Mouse (Mus musculus) hindbrain, embryonic 10.5 days (tissue): ENCODE measurements around the gene Fzd10. TPM values are rescaled to one million over a fixed set of nuclear protein-coding genes. Genes with fewer than 3 reads are reported as not detected.
A peak's percentile ranks its signal among the peaks of the same experiment; 100 is the strongest.

Experiments
- DNase-seq: peaks from one replicate; pipeline ENCODE4 v3.0.0-alpha.2; 2017; ENCODE audit warnings: low spot score
- H3K27ac ChIP-seq: fragments of 300-500 bp; sonication (generic); 2 replicates; pipeline ENCODE4 v1.5.1; 2016; ENCODE audit warnings: mild to moderate bottlenecking, moderate library complexity
- H3K27me3 ChIP-seq: fragments of 300-500 bp; sonication (generic); 2 replicates; pipeline ENCODE4 v1.6.1; 2016; ENCODE audit warnings: mild to moderate bottlenecking; ENCODE audit not compliant: poor library complexity, insufficient read depth, severe bottlenecking
- H3K36me3 ChIP-seq: fragments of 300-500 bp; sonication (generic); 2 replicates; pipeline ENCODE4 v1.6.1; 2016; ENCODE audit warnings: mild to moderate bottlenecking, moderate library complexity
- H3K4me1 ChIP-seq: fragments of 300-500 bp; sonication (generic); replicated peaks from 2 replicates; pipeline ENCODE4 v1.6.1; 2016; ENCODE audit warnings: mild to moderate bottlenecking
- H3K4me3 ChIP-seq: fragments of 300-500 bp; sonication (generic); 2 replicates; pipeline ENCODE4 v1.5.1; 2016; ENCODE audit warnings: mild to moderate bottlenecking, moderate library complexity
- H3K9me3 ChIP-seq: fragments of 300-500 bp; sonication (generic); 2 replicates; pipeline ENCODE4 v1.6.1; 2016; ENCODE audit warnings: mild to moderate bottlenecking, moderate library complexity
- WGBS: fragments of 180-500 bp; shearing (Covaris S2); methylation state at CpG from one replicate; pipeline ENCODE4 v1.1.7; 2016; 5-methylcytosine and 5-hydroxymethylcytosine counted together
- polyA plus RNA-seq: library from polyadenylated mRNA; unstranded; fragments of >200 nt; fragmentation: Nextera tagmentation; extraction: Ambion mirVana; gene quantifications from 2 replicates; pipeline ENCODE4 v1.2.1, GENCODE M21; 2016

The Fzd10 gene
- polyA plus RNA-seq, 1 experiment from 2014 or later, result 22.3 TPM

DNA sequence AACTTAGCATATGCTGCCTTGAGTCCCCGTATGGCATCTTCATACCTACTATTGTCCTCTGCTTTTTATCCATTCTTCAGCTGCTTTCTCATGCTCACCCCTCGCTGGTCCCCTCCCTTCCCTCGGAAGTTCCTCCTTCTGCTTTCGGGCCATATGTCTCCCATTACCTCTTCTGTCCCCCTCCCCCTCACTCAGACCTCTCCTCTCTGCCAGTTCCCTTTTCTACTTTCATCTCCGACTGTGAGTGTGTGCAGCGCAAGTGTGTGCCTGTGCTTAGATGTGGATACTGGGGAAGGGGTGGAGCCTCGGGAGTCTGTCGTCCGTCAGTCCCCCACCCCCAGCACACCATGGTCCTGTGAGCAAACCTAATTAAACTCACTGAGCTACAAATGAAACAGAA lies 17.0 kb downstream of the Fzd10 start:
- Histone ChIP-seq H3K27me3 (peaks cover 54% of the 10 kb centered on the region), H3K4me1 (peaks cover 51% of the 10 kb centered on the region), H3K9me3 (no peaks in the 10 kb centered on the region), H3K4me3 (peak overlapping the region; percentile 32; the same call in 1 of the 2 replicates), H3K27ac (peak overlapping the region; percentile 64), H3K36me3 (no peaks in the 10 kb centered on the region)
- WGBS, result 8% methylated on average over 9 of the region's 9 CpGs
- DNase-seq, result no peak

DNA sequence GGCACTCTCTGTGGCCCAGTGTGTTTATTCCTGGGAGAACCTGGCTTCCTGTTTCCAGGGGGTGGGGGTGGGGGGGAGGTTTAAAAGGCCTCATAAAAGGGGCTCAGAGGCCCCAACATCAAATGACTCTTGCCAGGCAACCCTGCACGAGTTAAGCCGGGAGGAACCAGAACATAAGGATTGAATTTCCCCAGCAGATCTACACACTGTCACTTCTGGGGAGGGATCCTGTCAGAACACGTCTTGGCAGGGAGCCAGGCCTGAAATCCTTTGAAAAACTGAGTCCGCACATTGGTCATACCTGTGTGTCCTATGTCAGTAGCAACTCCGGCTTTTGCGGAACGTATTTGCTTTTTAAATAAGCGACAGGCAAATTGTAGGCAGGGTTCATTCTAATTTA lies 19.3 kb downstream of the Fzd10 start:
- Histone ChIP-seq H3K4me3 (no peak overlapping the region), H3K4me1 (peaks cover 51% of the 10 kb centered on the region), H3K9me3 (no peaks in the 10 kb centered on the region), H3K27me3 (peaks cover 54% of the 10 kb centered on the region), H3K27ac (peak overlapping the region; percentile 76), H3K36me3 (no peaks in the 10 kb centered on the region)
- WGBS, result 33% methylated on average over 8 of the region's 8 CpGs
- no peak for DNase-seq

DNA sequence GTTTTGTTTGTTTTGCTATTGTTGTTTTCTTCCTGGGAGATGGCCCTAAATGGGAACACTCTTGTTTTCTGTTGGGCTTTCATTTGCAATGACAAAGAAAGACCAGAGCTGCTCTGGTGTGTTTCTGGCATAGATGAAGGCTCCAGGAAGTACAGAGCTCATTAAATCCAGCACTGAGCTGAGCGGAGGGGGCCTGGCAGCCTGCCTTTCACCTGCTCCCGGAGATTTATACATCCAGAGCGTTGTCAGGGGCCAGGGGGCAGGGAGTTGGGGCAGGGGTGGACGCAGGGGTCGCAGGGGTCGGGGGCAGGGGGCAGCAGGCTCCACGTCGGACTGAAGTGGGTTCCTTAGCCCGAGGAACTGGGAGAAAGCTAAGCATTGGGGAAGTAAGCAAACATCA lies 19.8 kb downstream of the Fzd10 start:
- DNase-seq, result no peak
- peaks cover 51% of the 10 kb centered on the region for H3K4me1 ChIP-seq
- H3K9me3 ChIP-seq, result no peaks in the 10 kb centered on the region
- WGBS, result 3% methylated on average over 9 of the region's 9 CpGs
- peaks cover 50% of the 10 kb centered on the region for H3K27me3 ChIP-seq
- H3K27ac ChIP-seq, result peak overlapping the region; percentile 64
- no peak overlapping the region for H3K4me3 ChIP-seq
- no peaks in the 10 kb centered on the region for H3K36me3 ChIP-seq

DNA sequence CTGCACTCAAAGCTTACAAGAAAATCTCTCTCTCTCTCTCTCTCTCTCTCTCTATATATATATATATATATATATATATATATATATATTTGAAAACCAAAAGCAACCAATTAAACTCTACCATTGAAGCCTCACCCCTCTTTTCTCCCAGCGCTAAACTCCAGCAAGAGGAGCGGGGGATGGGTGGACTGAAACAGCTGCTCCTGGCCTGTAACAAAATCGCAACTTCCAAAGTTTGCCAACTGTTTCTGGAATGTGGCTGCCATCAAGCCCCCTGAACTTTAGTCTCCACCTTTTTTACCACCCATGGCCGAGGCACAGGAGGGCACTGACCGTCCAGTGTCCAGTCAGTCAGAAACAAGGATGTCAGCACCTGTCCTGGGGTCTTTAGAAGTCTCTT lies 27.1 kb downstream of the Fzd10 start:
- no peaks in the 10 kb centered on the region for H3K9me3 ChIP-seq
- no peaks in the 10 kb centered on the region for H3K36me3 ChIP-seq
- H3K27ac ChIP-seq, result no peak overlapping the region
- 49% methylated on average over 5 of the region's 5 CpGs for WGBS
- H3K4me3 ChIP-seq, result no peak overlapping the region
- peaks cover 17% of the 10 kb centered on the region for H3K4me1 ChIP-seq
- no peak for DNase-seq
- H3K27me3 ChIP-seq, result 0 out of 2 replicates have a peak, but pooled peaks cover 3% of the 10 kb centered on the region

DNA sequence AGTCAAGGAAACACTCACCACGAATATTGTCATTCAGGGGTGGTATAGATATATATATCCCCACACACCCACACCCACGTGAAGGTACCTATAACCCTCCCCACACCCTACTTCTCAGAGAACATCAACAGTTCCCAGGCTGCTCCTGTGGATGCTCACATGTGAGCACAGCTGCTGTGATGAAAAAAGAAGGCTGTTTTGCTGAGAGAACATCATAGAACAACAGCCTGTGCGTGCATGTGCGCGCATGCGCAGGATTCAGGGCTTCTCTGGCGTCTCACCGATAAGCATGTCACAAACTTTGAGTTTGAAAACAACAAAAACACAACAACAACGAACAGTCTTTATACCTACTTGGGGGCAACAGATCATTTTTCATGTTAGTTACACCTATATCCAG lies 36.0 kb downstream of the Fzd10 start:
- H3K27ac ChIP-seq, result no peak overlapping the region
- H3K4me3 ChIP-seq, result no peak overlapping the region
- H3K27me3 ChIP-seq, result no peaks in the 10 kb centered on the region
- H3K36me3 ChIP-seq, result no peaks in the 10 kb centered on the region
- DNase-seq, result no peak
- no peaks in the 10 kb centered on the region for H3K9me3 ChIP-seq
- WGBS, result 85% methylated on average over 9 of the region's 9 CpGs
- peaks cover 16% of the 10 kb centered on the region; the same call in 1 of the 2 replicates for H3K4me1 ChIP-seq

DNA sequence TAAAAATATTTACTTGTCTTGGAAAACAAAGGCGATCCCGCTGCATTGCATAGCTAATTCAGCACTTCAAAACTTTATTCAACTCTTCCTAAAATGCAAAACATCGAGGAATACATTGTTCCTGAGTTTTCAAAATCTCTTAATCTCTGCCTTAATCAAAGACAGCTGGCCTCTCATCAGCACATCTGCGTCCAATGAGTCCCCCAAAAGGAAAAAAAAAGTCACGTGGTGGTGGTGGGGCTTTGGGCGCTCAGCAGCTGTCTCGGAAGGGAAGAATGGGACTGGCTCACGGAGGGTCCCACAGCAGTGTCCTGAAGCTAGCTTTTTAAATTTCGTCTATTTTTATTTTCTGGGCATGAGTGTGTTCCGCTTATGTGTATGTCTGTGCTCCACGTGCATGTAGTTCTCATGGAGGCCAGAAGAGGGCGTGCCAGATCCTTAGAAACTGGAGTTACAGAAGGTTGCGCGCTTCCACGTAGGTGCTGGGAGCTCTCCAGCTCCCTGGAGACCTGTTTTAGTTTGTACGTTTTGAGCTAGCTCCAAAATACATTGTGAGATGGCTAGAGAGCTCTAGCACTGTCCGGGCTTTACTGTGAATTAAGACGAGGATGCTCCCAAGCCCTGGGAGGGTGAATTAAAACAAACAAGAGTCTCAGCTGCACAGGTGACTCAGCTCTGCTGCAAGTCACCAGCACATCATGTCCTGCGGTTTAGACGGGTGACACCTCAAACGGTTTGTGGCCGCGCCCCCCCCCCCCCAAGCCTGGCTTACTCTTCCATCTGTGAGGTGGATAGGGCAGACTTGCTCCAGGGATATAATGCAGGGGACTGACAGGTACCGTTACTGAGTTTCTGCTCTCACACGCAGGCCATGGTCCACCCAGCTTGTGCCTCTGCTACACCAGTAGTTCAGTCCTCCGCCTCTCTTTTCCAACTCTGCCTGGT lies 36.7 kb downstream of the Fzd10 start:
- Histone ChIP-seq H3K36me3 (no peaks in the 10 kb centered on the region), H3K9me3 (no peaks in the 10 kb centered on the region), H3K27me3 (no peaks in the 10 kb centered on the region), H3K27ac (0 out of 2 replicates have a peak overlapping the region, but pooled peaks have one; percentile 16), H3K4me1 (peaks cover 19% of the 10 kb centered on the region; the same call in 1 of the 2 replicates), H3K4me3 (no peak overlapping the region)
- WGBS, result 85% methylated on average over 26 of the region's 26 CpGs
- no peak for DNase-seq

DNA sequence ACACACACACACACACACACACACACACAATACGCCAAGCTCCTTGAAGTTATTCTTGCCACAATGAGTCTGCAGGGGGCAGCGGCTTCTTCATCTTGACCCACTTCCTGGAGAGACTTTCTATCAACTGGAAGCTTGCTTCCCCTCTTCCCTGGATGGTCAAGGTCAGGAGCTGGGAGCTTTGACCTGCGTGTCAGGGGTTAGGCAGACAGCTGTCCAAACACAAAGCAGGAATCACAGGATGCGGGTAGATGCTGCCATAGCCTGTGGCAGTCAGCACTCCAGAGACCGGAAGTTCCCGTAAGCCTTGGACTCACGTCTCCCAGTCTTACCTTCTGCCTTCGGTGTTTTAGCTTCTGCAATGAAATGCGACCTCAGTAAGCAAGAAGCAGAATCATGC lies 38.1 kb downstream of the Fzd10 start:
- Histone ChIP-seq H3K36me3 (no peaks in the 10 kb centered on the region), H3K27me3 (no peaks in the 10 kb centered on the region), H3K9me3 (no peaks in the 10 kb centered on the region), H3K4me3 (no peak overlapping the region), H3K4me1 (peaks cover 19% of the 10 kb centered on the region; the same call in 1 of the 2 replicates), H3K27ac (peak overlapping the region; percentile 18; the same call in 1 of the 2 replicates)
- WGBS, result 53% methylated on average over 9 of the region's 9 CpGs
- DNase-seq, result peak; percentile 68

DNA sequence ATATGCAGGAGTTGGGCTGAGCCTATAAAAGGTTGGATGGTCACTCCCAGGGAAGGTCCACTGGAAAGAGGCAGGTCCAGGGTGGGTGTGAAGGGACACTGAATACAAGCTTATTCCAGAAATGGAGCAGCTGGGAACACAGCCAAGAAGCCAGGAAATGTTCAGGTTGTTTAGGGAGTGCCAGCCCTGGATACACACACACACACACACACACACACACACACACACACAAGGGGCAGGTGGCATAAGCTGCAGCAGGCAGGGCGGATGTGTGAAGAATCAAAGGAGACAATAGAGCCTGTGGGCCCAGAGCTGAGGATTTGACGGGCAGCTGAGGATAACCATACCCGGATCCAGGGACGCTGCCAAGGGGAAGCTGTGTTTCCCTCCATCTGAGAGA lies 42.4 kb downstream of the Fzd10 start:
- Histone ChIP-seq H3K27me3 (no peaks in the 10 kb centered on the region), H3K4me3 (no peak overlapping the region), H3K9me3 (no peaks in the 10 kb centered on the region), H3K36me3 (no peaks in the 10 kb centered on the region), H3K4me1 (peaks cover 20% of the 10 kb centered on the region), H3K27ac (no peak overlapping the region)
- no peak for DNase-seq
- WGBS, result 88% methylated on average over 4 of the region's 4 CpGs

DNA sequence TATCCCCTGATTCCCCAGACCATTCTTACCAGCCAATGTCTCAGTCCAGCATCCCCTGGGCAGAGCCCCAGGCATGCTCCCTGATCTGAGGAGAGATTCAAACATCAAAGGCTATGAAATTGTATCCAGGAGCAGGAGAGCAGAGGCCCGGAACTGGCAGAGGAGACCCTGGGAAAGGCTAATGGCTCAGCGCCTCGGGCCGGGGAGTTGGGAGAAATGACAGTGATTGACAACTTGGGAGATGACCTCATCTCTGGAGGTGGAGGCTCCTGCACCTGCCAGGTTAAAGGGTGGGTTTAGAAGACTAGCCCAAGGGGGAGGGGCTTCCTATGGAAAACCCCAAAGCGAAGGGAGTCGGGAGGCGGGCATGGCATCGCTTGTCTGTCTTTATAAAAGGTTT lies 45.1 kb downstream of the Fzd10 start:
- DNase-seq, result peak; percentile 23
- Histone ChIP-seq H3K27me3 (no peaks in the 10 kb centered on the region), H3K4me3 (no peak overlapping the region), H3K27ac (no peak overlapping the region), H3K36me3 (no peaks in the 10 kb centered on the region), H3K4me1 (peaks cover 8% of the 10 kb centered on the region), H3K9me3 (no peaks in the 10 kb centered on the region)
- WGBS, result 77% methylated on average over 8 of the region's 8 CpGs

DNA sequence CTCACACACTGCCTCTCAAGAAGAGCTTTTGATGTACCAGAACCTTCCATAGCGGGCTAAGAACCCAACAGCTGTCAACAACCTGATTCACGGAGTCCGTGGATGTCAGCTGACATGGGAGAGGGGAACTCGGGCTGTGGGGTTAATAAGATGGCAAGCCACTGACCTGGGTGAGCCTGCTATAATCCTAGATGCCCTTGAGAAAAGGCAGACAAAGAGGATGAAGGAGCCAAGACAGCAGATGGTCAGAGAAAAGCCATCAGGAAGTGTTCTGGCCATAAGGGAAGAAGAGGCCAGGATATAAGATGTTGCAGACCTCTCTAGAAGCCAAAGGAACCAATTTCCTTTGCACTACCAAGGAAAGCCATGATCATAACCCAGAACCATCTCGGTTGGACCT lies 45.6 kb downstream of the Fzd10 start:
- no peaks in the 10 kb centered on the region for H3K27me3 ChIP-seq
- H3K4me3 ChIP-seq, result no peak overlapping the region
- H3K9me3 ChIP-seq, result no peaks in the 10 kb centered on the region
- 80% methylated on average over 5 of the region's 5 CpGs for WGBS
- peaks cover 8% of the 10 kb centered on the region for H3K4me1 ChIP-seq
- DNase-seq, result no peak
- H3K36me3 ChIP-seq, result no peaks in the 10 kb centered on the region
- no peak overlapping the region for H3K27ac ChIP-seq

DNA sequence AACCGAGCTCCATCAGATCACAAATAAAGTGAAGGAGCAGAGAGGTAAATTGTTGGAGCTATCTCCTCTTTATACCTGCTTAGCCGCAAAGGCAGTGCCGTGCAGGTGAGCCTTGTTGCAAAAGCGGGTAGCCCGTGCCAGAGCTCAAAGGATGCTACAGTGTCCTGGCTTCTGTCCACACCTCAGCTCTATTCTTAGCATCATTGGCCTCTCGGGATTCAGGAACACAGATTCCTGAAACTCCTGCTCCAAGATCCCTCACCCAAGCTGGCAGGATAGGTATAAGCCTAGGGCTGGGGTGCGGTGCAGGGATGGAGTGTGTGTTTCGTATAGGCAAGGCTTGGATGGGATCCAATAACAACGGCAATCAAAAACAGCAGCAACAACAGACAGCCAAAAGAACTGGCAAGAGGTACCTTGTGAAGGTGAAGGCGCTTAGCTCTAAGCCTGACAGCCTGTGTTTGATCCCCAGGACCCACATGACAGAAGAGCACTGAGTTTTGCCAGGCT lies 46.6 kb downstream of the Fzd10 start:
- Histone ChIP-seq H3K27me3 (no peaks in the 10 kb centered on the region), H3K4me1 (peaks cover 5% of the 10 kb centered on the region; the same call in 1 of the 2 replicates), H3K27ac (no peak overlapping the region), H3K36me3 (no peaks in the 10 kb centered on the region), H3K4me3 (no peak overlapping the region), H3K9me3 (no peaks in the 10 kb centered on the region)
- DNase-seq, result no peak
- 91% methylated on average over 10 of the region's 10 CpGs for WGBS

DNA sequence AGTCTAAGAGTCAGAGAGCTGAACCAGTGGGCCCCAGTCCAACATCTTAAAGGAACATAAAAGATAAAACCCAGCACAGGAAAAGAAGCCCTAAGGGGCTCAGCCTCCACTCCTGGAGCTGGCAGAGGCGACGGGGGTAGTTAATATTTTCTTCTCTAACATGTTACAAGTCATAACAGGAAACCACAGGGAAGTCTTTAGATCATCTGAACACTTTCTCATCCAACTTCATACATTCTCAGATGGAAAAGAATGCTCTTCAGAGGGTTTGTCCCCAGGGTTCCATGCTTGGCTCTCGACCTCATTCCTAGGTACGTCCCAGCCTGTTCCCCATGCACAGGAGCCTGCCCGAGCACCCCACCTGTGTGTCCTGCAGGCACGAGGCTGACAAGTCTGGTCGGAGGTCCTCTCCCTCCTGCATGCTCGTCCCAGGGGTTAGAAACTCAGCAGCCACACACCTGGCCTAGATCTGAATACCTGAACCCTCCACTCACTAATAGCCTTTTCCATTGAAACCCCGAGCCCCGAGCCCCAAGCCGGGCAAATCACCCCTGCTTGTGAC lies 48.8 kb downstream of the Fzd10 start:
- 85% methylated on average over 11 of the region's 11 CpGs for WGBS
- Histone ChIP-seq H3K9me3 (no peaks in the 10 kb centered on the region), H3K4me3 (no peak overlapping the region), H3K4me1 (peaks cover 10% of the 10 kb centered on the region; the same call in 1 of the 2 replicates), H3K27me3 (no peaks in the 10 kb centered on the region), H3K27ac (no peak overlapping the region), H3K36me3 (no peaks in the 10 kb centered on the region)
- DNase-seq, result no peak
